Mouse (Mus musculus) midbrain, embryonic 15.5 days (tissue): ENCODE measurements around the gene Cnp. TPM values are rescaled to one million over a fixed set of nuclear protein-coding genes. Genes with fewer than 3 reads are reported as not detected.

ENCODE experiments used
- ATAC-seq: fragments of 200-750 bp; cut with Nextera tagmentation; replicated peaks from 2 replicates; pipeline ENCODE4 v1.8.0; 2017; ENCODE audit warnings: moderate TSS enrichment
- H3K27ac ChIP-seq: fragments of 300-500 bp; sonication (generic); 2 replicates; pipeline ENCODE4 v1.5.1; 2015; ENCODE audit warnings: mild to moderate bottlenecking, inconsistent platforms
- H3K27me3 ChIP-seq: fragments of 300-500 bp; sonication (generic); replicated peaks from 2 replicates; pipeline ENCODE4 v1.6.1; 2015; ENCODE audit warnings: inconsistent platforms
- H3K36me3 ChIP-seq: fragments of 300-500 bp; sonication (generic); replicated peaks from 2 replicates; pipeline ENCODE4 v1.6.1; 2015; ENCODE audit warnings: inconsistent platforms
- H3K4me1 ChIP-seq: fragments of 300-500 bp; sonication (generic); 2 replicates; pipeline ENCODE4 v1.6.1; 2015; ENCODE audit warnings: inconsistent platforms
- H3K4me2 ChIP-seq: fragments of 300-500 bp; sonication (generic); 2 replicates; pipeline ENCODE4 v1.6.1; 2015; ENCODE audit warnings: inconsistent platforms, mild to moderate bottlenecking, moderate library complexity
- H3K4me3 ChIP-seq: fragments of 300-500 bp; sonication (generic); 2 replicates; pipeline ENCODE4 v1.5.1; 2015; ENCODE audit warnings: mild to moderate bottlenecking, inconsistent platforms
- H3K9ac ChIP-seq: fragments of 300-500 bp; sonication (generic); 2 replicates; pipeline ENCODE4 v1.6.1; 2015; ENCODE audit warnings: mild to moderate bottlenecking, inconsistent platforms
- H3K9me3 ChIP-seq: fragments of 300-500 bp; sonication (generic); 2 replicates; pipeline ENCODE4 v1.6.1; 2016; ENCODE audit warnings: inconsistent platforms
- WGBS: fragments of 180-500 bp; shearing (Covaris S2); methylation state at CpG from one replicate; pipeline ENCODE4 v1.1.7; 2015; ENCODE audit warnings: mixed read lengths; 5-methylcytosine and 5-hydroxymethylcytosine counted together
- polyA plus RNA-seq: library from polyadenylated mRNA; unstranded; fragments of >200 nt; fragmentation: Nextera tagmentation; extraction: Ambion mirVana; gene quantifications from 2 replicates; pipeline ENCODE4 v1.2.1, GENCODE M21; 2015

Gene Cnp
- polyA plus RNA-seq, 1 experiment from 2014 or later: 38.3 TPM

- peak overlapping the region; percentile 89 for H3K4me2 ChIP-seq
- peaks cover 10% of the 10 kb centered on the region for H3K27me3 ChIP-seq
- peak; percentile 60; the same call in 1 of the 2 replicates for ATAC-seq
- no peaks in the 10 kb centered on the region for H3K9me3 ChIP-seq
- peaks cover 10% of the 10 kb centered on the region for H3K4me1 ChIP-seq
- peak overlapping the region; percentile 48 for H3K9ac ChIP-seq
- H3K36me3 ChIP-seq: no peaks in the 10 kb centered on the region
- H3K27ac ChIP-seq: peak overlapping the region; percentile 50
- H3K4me3 ChIP-seq: peak overlapping the region; percentile 46
- WGBS: 6% methylated on average over 52 of the region's 52 CpGs
Observed at GRCm38 (mm10) chr11:100640159-100640906, 65.6 kb downstream of the Cnp start.

Other genes starting within 250 kb of the Cnp start
- gene Gast, start 240.5 kb upstream of the Cnp start, polyA plus RNA-seq: 2.0 and 2.3 TPM in 2 replicates
- gene Hap1, start 218.8 kb upstream of the Cnp start, polyA plus RNA-seq: 315 and 316 TPM in 2 replicates
- gene Jup, start 177.1 kb upstream of the Cnp start, polyA plus RNA-seq: 104 and 105 TPM in 2 replicates
- 20.3 and 21.2 TPM in 2 replicates for gene P3h4, start 160.1 kb upstream of the Cnp start, polyA plus RNA-seq
- 23.3 and 27.5 TPM in 2 replicates for gene Fkbp10, start 159.2 kb upstream of the Cnp start, polyA plus RNA-seq
- gene Nt5c3b, start 133.1 kb upstream of the Cnp start, polyA plus RNA-seq: 115 and 116 TPM in 2 replicates
- gene Klhl10, start 133.0 kb upstream of the Cnp start, polyA plus RNA-seq: 0.89 and 1.1 TPM in 2 replicates
- 12.4 and 12.8 TPM in 2 replicates for gene Klhl11, start 102.2 kb upstream of the Cnp start, polyA plus RNA-seq
- 225 and 227 TPM in 2 replicates for gene Acly, start 46.9 kb upstream of the Cnp start, polyA plus RNA-seq
- gene Ttc25, start 29.3 kb upstream of the Cnp start, polyA plus RNA-seq: 1.8 and 2.4 TPM in 2 replicates
- 111 and 115 TPM in 2 replicates for gene Nkiras2, start 44.3 kb downstream of the Cnp start, polyA plus RNA-seq
- 298 and 326 TPM in 2 replicates for gene Dnajc7, start 45.3 kb downstream of the Cnp start, polyA plus RNA-seq
- 0.70 and 0.99 TPM in 2 replicates for gene Zfp385c, start 117.6 kb downstream of the Cnp start, polyA plus RNA-seq
- 3.5 TPM in 2 replicates for gene Dhx58, start 129.4 kb downstream of the Cnp start, polyA plus RNA-seq
- 67.2 and 70.2 TPM in 2 replicates for gene Kat2a, start 137.6 kb downstream of the Cnp start, polyA plus RNA-seq
- gene Hspb9, start 138.9 kb downstream of the Cnp start, polyA plus RNA-seq: not detected in 2 replicates
- 39.3 and 40.9 TPM in 2 replicates for gene Rab5c, start 163.3 kb downstream of the Cnp start, polyA plus RNA-seq
- 10.9 and 13.6 TPM in 2 replicates for gene Kcnh4, start 185.0 kb downstream of the Cnp start, polyA plus RNA-seq
- gene Hcrt, start 188.0 kb downstream of the Cnp start, polyA plus RNA-seq: 2.3 and 3.3 TPM in 2 replicates
- gene Ghdc, start 196.1 kb downstream of the Cnp start, polyA plus RNA-seq: 5.7 and 6.4 TPM in 2 replicates